Mouse (Mus musculus): Measurements from ENCODE around the gene Emid1.
A peak's percentile ranks its signal among the peaks of the same experiment; 100 is the strongest.

DNA sequence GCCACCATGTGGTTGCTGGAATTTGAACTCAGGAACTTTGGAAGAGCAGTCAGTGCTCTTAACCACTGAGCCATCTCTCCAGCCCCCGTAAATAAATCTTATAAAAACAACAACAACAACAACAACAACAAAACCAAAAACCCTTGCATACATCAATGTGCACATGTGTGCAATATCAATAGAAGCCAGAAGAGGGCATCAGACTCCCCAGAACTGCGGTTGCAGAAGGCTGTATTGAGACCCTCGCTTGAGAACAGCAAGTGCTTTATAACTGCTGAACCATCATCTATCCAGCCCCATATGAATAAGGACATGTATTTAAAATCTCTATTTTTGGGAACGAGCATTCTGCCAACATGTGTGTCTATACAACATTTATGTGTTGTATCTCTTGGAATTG lies 77.2 kb downstream of the Emid1 start:
- TF ChIP-seq CTCF (IDR thresholded peaks at IDR 0.05; ENCODE audit: low read depth) (peak; percentile 68), EP300 (optimal IDR thresholded peaks at IDR 0.05) (no peak)
